Mouse (Mus musculus): ENCODE data around the gene Slc25a25. TPM values are rescaled to one million over a fixed set of nuclear protein-coding genes. Genes with fewer than 3 reads are reported as not detected.
A peak's percentile ranks its signal among the peaks of the same experiment; 100 is the strongest.

Slc25a25 gene
- polyA plus RNA-seq, 1 experiment: 11.2 TPM

DNA sequence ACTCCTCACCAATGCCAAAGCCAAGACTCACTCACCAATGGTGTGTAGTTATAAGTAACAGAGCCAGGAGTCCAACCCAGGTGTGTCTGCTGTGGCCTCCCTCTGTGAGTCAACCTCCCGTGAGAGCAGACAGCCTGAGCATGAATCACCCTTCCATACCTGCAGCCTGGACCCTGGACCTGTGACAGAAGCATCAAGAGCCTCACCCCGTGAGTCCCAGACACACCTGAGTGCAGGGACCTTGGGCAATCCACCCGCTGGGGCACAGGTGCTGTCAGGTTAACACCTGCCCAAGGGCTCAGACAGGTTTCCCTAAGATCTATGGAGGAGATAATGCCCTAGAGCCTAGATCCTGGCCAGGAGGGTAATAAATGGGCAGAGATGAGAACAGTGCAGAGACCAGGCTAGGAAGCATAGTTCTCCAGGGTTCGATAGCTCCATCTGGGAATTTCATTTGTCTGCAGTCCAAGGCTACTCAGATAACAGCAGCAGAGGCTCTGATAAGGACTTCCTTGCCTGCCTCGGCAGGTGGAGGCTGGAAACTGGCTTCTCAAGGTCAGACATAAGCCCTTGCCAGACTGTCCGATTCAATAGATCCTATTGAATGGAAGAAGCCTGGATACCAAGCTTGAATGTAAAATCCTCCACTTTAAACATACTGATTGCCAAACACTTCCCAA lies 19.9 kb upstream of the Slc25a25 start:
- H3K79me3 ChIP-seq (ENCODE audit: low read depth): no peaks in the 10 kb centered on the region
- no peak overlapping the region for H3K4me3 ChIP-seq (ENCODE audit: insufficient read depth, poor library complexity, severe bottlenecking)
- H3K79me2 ChIP-seq (ENCODE audit: control insufficient read depth, insufficient read depth): no peaks in the 10 kb centered on the region
- H3ac ChIP-seq (ENCODE audit: control insufficient read depth, insufficient read length, low read depth): no peak overlapping the region
- no peaks in the 10 kb centered on the region for H3K36me3 ChIP-seq (ENCODE audit: control insufficient read depth, insufficient read depth)
- no peak for TF ChIP-seq MYOD1 (IDR thresholded peaks at IDR 0.05; ENCODE audit: control insufficient read depth, insufficient read length, low read depth)
- TF ChIP-seq CTCF (IDR thresholded peaks at IDR 0.05; ENCODE audit: control insufficient read depth, insufficient read depth, insufficient read length): no peak
- no peak for TF ChIP-seq FOSL1 (IDR thresholded peaks at IDR 0.05; ENCODE audit: insufficient read depth, low read length, poor library complexity, severe bottlenecking)
- TF ChIP-seq CEBPB (IDR thresholded peaks at IDR 0.05; ENCODE audit: low read depth): no peak
- TF ChIP-seq MYOG (IDR thresholded peaks at IDR 0.05; ENCODE audit: control insufficient read depth, extremely low read depth, insufficient read length): no peak
- TF ChIP-seq USF1 (IDR thresholded peaks at IDR 0.05; ENCODE audit: low read depth): no peak
- no peak for TF ChIP-seq MAX (IDR thresholded peaks at IDR 0.05)
- peaks cover 4% of the 10 kb centered on the region for H3K27me3 ChIP-seq (ENCODE audit: control insufficient read depth, insufficient read depth, insufficient read length)

DNA sequence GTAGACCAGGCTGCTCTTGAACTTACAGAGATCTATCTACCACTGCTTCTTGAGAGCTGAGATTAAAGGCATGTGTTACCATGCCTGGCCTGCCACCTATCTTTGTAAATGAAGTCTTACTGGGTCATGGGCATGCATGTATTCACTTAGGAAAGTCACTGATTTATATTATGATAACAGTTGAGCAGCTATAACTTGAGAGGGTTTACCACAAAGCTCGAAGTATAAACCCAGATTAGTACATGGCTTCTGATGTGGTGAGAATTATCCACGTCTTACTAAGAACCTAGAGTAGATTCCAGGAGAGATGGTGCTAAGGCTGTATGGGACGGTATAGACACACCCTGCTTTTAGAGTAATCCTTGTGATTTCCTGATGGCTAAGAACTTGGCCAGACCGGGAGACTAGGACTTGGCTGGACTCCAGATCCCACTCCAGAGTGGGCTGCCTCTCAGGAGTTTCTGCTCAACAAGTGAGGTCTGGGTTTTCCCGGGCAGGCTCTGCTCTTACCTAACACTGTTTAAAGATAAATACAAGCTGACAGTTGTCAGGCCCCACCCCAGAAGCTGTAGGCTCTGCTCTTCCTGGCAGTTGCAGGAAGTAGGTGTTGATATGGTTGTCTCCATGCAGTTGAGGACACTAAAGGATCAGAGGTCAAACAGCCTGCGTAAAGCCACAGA lies 13.1 kb upstream of the Slc25a25 start:
- Histone ChIP-seq H3K79me2 (ENCODE audit: control insufficient read depth, insufficient read depth) (no peaks in the 10 kb centered on the region), H3K27me3 (ENCODE audit: control insufficient read depth, insufficient read depth, insufficient read length) (no peaks in the 10 kb centered on the region), H3K36me3 (ENCODE audit: control insufficient read depth, insufficient read depth) (no peaks in the 10 kb centered on the region), H3K79me3 (ENCODE audit: low read depth) (no peaks in the 10 kb centered on the region), H3K4me3 (ENCODE audit: insufficient read depth, poor library complexity, severe bottlenecking) (no peak overlapping the region), H3ac (ENCODE audit: control insufficient read depth, insufficient read length, low read depth) (no peak overlapping the region)
- TF ChIP-seq FOSL1 (IDR thresholded peaks at IDR 0.05; ENCODE audit: insufficient read depth, low read length, poor library complexity, severe bottlenecking): no peak
- no peak for TF ChIP-seq MYOD1 (IDR thresholded peaks at IDR 0.05; ENCODE audit: control insufficient read depth, insufficient read length, low read depth)
- no peak for TF ChIP-seq MAX (IDR thresholded peaks at IDR 0.05)
- no peak for TF ChIP-seq USF1 (IDR thresholded peaks at IDR 0.05; ENCODE audit: low read depth)
- no peak for TF ChIP-seq CEBPB (IDR thresholded peaks at IDR 0.05; ENCODE audit: low read depth)
- no peak for TF ChIP-seq MYOG (IDR thresholded peaks at IDR 0.05; ENCODE audit: control insufficient read depth, extremely low read depth, insufficient read length)
- no peak for TF ChIP-seq CTCF (IDR thresholded peaks at IDR 0.05; ENCODE audit: control insufficient read depth, insufficient read depth, insufficient read length)

DNA sequence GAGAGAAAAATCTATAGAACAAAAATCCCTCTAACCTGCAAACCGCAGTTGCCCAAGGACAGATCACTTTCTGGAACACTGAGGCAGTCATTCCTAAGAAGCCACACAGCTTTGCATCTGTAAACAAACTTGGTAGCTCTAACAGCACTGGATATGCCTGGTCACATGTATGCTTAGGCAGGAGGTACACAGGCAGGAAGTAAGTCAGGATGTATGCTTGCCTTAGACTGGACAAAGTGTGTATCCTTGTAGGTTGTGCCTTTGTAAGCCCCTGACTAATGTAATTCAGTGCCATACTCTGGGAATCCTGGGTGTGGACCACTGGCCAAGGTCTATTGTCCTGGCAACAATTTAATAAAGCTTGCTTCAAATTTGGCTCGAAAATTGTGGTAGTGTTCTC lies 12.5 kb upstream of the Slc25a25 start:
- Histone ChIP-seq H3K79me2 (ENCODE audit: control insufficient read depth, insufficient read depth) (no peaks in the 10 kb centered on the region), H3K36me3 (ENCODE audit: control insufficient read depth, insufficient read depth) (no peaks in the 10 kb centered on the region), H3K4me3 (ENCODE audit: insufficient read depth, poor library complexity, severe bottlenecking) (no peak overlapping the region), H3K79me3 (ENCODE audit: low read depth) (no peaks in the 10 kb centered on the region), H3K27me3 (ENCODE audit: control insufficient read depth, insufficient read depth, insufficient read length) (no peaks in the 10 kb centered on the region), H3ac (ENCODE audit: control insufficient read depth, insufficient read length, low read depth) (no peak overlapping the region)
- no peak for TF ChIP-seq CEBPB (IDR thresholded peaks at IDR 0.05; ENCODE audit: low read depth)
- TF ChIP-seq USF1 (IDR thresholded peaks at IDR 0.05; ENCODE audit: low read depth): no peak
- no peak for TF ChIP-seq MYOD1 (IDR thresholded peaks at IDR 0.05; ENCODE audit: control insufficient read depth, insufficient read length, low read depth)
- TF ChIP-seq MAX (IDR thresholded peaks at IDR 0.05): no peak
- no peak for TF ChIP-seq FOSL1 (IDR thresholded peaks at IDR 0.05; ENCODE audit: insufficient read depth, low read length, poor library complexity, severe bottlenecking)
- no peak for TF ChIP-seq MYOG (IDR thresholded peaks at IDR 0.05; ENCODE audit: control insufficient read depth, extremely low read depth, insufficient read length)
- TF ChIP-seq CTCF (IDR thresholded peaks at IDR 0.05; ENCODE audit: control insufficient read depth, insufficient read depth, insufficient read length): no peak

DNA sequence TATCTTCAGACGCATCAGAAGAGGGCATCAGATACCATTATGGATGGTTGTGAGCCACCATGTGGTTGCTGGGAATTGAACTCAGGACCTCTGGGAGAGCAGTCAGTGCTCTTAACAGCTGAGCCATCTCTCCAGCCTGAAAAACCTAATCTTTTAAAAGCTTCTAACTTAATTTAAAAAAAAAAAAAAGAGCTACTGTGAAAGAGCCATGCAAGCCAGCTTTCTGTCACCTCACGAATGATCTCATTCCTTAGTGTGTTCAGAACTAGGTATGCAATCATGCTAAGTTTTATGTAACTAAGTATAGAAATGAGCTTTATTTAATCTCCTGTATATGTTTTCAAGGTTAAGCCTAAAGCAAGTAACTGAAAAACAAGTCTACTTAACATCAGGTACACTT lies 8.4 kb upstream of the Slc25a25 start:
- Histone ChIP-seq H3K79me3 (ENCODE audit: low read depth) (no peaks in the 10 kb centered on the region), H3K79me2 (ENCODE audit: control insufficient read depth, insufficient read depth) (no peaks in the 10 kb centered on the region), H3K36me3 (ENCODE audit: control insufficient read depth, insufficient read depth) (peaks cover 8% of the 10 kb centered on the region), H3K27me3 (ENCODE audit: control insufficient read depth, insufficient read depth, insufficient read length) (no peaks in the 10 kb centered on the region), H3ac (ENCODE audit: control insufficient read depth, insufficient read length, low read depth) (no peak overlapping the region), H3K4me3 (ENCODE audit: insufficient read depth, poor library complexity, severe bottlenecking) (no peak overlapping the region)
- TF ChIP-seq CEBPB (IDR thresholded peaks at IDR 0.05; ENCODE audit: low read depth) (no peak), USF1 (IDR thresholded peaks at IDR 0.05; ENCODE audit: low read depth) (no peak), MYOG (IDR thresholded peaks at IDR 0.05; ENCODE audit: control insufficient read depth, extremely low read depth, insufficient read length) (no peak), MAX (IDR thresholded peaks at IDR 0.05) (no peak), CTCF (IDR thresholded peaks at IDR 0.05; ENCODE audit: control insufficient read depth, insufficient read depth, insufficient read length) (no peak), MYOD1 (IDR thresholded peaks at IDR 0.05; ENCODE audit: control insufficient read depth, insufficient read length, low read depth) (no peak), FOSL1 (IDR thresholded peaks at IDR 0.05; ENCODE audit: insufficient read depth, low read length, poor library complexity, severe bottlenecking) (no peak)

DNA sequence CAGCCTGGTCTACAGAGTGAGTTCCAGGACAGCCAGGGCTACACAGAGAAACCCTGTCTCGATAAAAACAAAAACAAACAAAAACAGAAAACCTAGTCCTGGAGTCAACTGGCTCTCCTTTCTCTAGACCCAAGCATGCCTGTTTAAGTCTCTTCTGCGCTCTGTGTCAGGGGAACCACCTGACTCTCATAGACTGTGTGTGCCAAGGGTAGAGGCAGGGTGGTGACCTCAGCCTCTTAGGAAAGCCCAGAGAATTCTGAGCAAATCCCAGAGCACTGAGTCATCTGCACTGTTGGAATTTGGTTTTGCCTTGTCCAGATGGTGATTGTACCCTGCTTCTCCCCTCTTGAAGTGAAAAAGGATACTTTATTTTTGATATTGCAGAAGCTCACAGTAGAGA lies 7.1 kb upstream of the Slc25a25 start:
- Histone ChIP-seq H3K27me3 (ENCODE audit: control insufficient read depth, insufficient read depth, insufficient read length) (no peaks in the 10 kb centered on the region), H3ac (ENCODE audit: control insufficient read depth, insufficient read length, low read depth) (no peak overlapping the region), H3K79me3 (ENCODE audit: low read depth) (no peaks in the 10 kb centered on the region), H3K36me3 (ENCODE audit: control insufficient read depth, insufficient read depth) (peaks cover 8% of the 10 kb centered on the region), H3K4me3 (ENCODE audit: insufficient read depth, poor library complexity, severe bottlenecking) (no peak overlapping the region), H3K79me2 (ENCODE audit: control insufficient read depth, insufficient read depth) (peaks cover 10% of the 10 kb centered on the region)
- TF ChIP-seq FOSL1 (IDR thresholded peaks at IDR 0.05; ENCODE audit: insufficient read depth, low read length, poor library complexity, severe bottlenecking): peak; percentile 73
- TF ChIP-seq MAX (IDR thresholded peaks at IDR 0.05): peak; percentile 84
- no peak for TF ChIP-seq CTCF (IDR thresholded peaks at IDR 0.05; ENCODE audit: control insufficient read depth, insufficient read depth, insufficient read length)
- peak; percentile 66 for TF ChIP-seq CEBPB (IDR thresholded peaks at IDR 0.05; ENCODE audit: low read depth)
- no peak for TF ChIP-seq MYOD1 (IDR thresholded peaks at IDR 0.05; ENCODE audit: control insufficient read depth, insufficient read length, low read depth)
- peak; percentile 68 for TF ChIP-seq USF1 (IDR thresholded peaks at IDR 0.05; ENCODE audit: low read depth)
